Mouse (Mus musculus): ENCODE measurements around the gene Cdc42bpg.

DNA sequence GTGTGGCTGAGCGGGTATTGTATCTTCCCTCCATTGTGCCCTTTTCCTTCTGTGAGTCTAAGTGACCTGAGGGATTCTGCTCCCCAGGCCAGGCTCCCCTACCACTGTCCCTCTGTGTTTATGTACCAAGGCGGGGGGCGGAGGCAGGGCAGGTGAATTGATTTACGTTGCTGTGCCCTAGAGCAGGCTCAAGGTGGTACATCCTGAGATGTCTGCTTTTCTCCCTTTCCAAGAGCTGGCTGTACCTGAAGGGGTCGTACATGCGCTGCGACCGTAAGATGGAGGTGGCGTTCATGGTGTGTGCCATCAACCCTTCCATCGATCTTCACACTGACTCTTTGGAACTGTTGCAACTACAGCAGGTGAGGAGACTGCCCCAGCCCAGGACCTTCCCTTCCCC is 30.7 kb downstream of the Cdc42bpg start:
- TF ChIP-seq POLR2A (IDR thresholded peaks at IDR 0.05; ENCODE audit: low read depth, low read length) (no peak), CTCF (IDR thresholded peaks at IDR 0.05; ENCODE audit: extremely low read depth, insufficient read depth, insufficient read length, insufficient replicate concordance) (no peak)

Measured in spleen, adult 2 months (tissue).